Mouse (Mus musculus) E14TG2a.4 (cell line): Measurements from ENCODE around the gene Gm16506.
"Not testable (repeated sequence)": the region's sequence is repeated elsewhere in the genome, so short reads cannot be mapped to it uniquely, and the experiment has no call there.

Experiments
- CTCF ChIP-seq: conservative IDR thresholded peaks from 2 replicates; pipeline ENCODE4 v1.5.1; 2014; ENCODE audit warnings: low read length
- POU5F1 ChIP-seq: IDR thresholded peaks from 2 replicates; pipeline ENCODE4 v1.6.1; 2014; ENCODE audit warnings: low read length, borderline replicate concordance

- TF ChIP-seq CTCF, POU5F1: not testable (repeated sequence)
These were observed 20.3 kb upstream of the Gm16506 start, which contains the start of gene Gm6526 for GRCm38 (mm10) chr14:43747566-43747965.
